Mouse (Mus musculus): ENCODE measurements around the gene Gde1. TPM values are rescaled to one million over a fixed set of nuclear protein-coding genes. Genes with fewer than 3 reads are reported as not detected.

Gde1 gene
- polyA plus RNA-seq, 1 experiment from 2014 or later, result 204 TPM

- WGBS, result 61% methylated on average over 9 of the region's 9 CpGs
- H3K4me1 ChIP-seq (replicated peaks; ENCODE audit: control insufficient read depth, insufficient read depth), result no peaks in the 10 kb centered on the region; the same call in none of the 2 replicates
- H3K36me3 ChIP-seq (ENCODE audit: control insufficient read depth, insufficient read depth, low read length), result no peaks in the 10 kb centered on the region
- ATAC-seq (ENCODE audit: low FRiP score, low TSS enrichment) (peak; percentile 34), DNase-seq (ENCODE audit: low spot score) (peak; percentile 47)
- TF ChIP-seq EP300 (optimal IDR thresholded peaks at IDR 0.05) (no peak), CTCF (IDR thresholded peaks at IDR 0.05; ENCODE audit: low read depth) (no peak)
- H3K9me3 ChIP-seq (ENCODE audit: control insufficient read depth, low read length), result no peaks in the 10 kb centered on the region
- H3K27me3 ChIP-seq (ENCODE audit: control insufficient read depth, insufficient read depth, low read length), result no peaks in the 10 kb centered on the region
- peak overlapping the region; percentile 80 for H3K4me2 ChIP-seq (replicated peaks; ENCODE audit: low read depth)
- H3K27ac ChIP-seq (replicated peaks), result peak overlapping the region; percentile 94
- H3K9ac ChIP-seq (ENCODE audit: low read length), result peak overlapping the region; percentile 87; the same call in 1 of the 2 replicates
- peak overlapping the region; percentile 75 for H3K4me3 ChIP-seq (ENCODE audit: low read depth, low read length)
Measured at GRCm38 (mm10) chr7:118704001-118704850, 1.4 kb downstream of the Gde1 start.

- WGBS, result 69% methylated on average over 15 of the region's 15 CpGs
- Histone ChIP-seq H3K36me3 (ENCODE audit: control insufficient read depth, insufficient read depth, low read length) (no peaks in the 10 kb centered on the region), H3K27ac (replicated peaks) (peak overlapping the region; percentile 61; the same call in 1 of the 2 replicates), H3K4me1 (replicated peaks; ENCODE audit: control insufficient read depth, insufficient read depth) (no peaks in the 10 kb centered on the region; the same call in none of the 2 replicates), H3K4me2 (replicated peaks; ENCODE audit: low read depth) (no peak overlapping the region), H3K4me3 (ENCODE audit: low read depth, low read length) (no peak overlapping the region), H3K27me3 (ENCODE audit: control insufficient read depth, insufficient read depth, low read length) (no peaks in the 10 kb centered on the region), H3K9ac (ENCODE audit: low read length) (no peak overlapping the region), H3K9me3 (ENCODE audit: control insufficient read depth, low read length) (no peaks in the 10 kb centered on the region)
- ATAC-seq (ENCODE audit: low FRiP score, low TSS enrichment) (peak; percentile 49), DNase-seq (ENCODE audit: low spot score) (peak; percentile 48)
- TF ChIP-seq CTCF (IDR thresholded peaks at IDR 0.05; ENCODE audit: low read depth) (no peak), EP300 (optimal IDR thresholded peaks at IDR 0.05) (no peak)
Measured at GRCm38 (mm10) chr7:118703144-118703561, 2.4 kb downstream of the Gde1 start.

DNA sequence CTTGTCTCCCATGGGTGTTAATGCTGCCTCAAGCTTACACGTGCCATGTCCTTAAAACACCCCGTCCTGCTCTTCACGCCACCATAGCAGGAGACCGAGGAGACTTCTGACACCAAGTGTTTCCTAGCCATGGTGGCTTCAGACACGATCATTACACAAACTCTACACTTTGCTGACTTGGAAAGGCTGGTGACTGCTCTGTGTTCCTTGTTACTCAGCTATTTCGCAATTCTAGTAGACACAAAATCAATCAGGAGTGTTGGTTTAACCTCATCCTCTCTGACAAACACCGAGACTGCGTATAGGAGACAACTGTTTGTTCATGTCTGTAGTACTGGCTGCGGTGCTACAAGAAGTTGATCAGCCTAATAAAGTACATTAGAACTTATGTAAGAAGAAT, 6.7 kb downstream of the Gde1 start:
- H3K4me3 ChIP-seq (ENCODE audit: low read depth, low read length), result no peak overlapping the region

GRCm38 (mm10) chr7:118697168-118697567, 8.4 kb downstream of the Gde1 start:
- Histone ChIP-seq H3K27ac (replicated peaks) (no peak overlapping the region), H3K4me1 (replicated peaks; ENCODE audit: control insufficient read depth, insufficient read depth) (no peaks in the 10 kb centered on the region), H3K27me3 (ENCODE audit: control insufficient read depth, insufficient read depth, low read length) (no peaks in the 10 kb centered on the region), H3K9me3 (ENCODE audit: control insufficient read depth, low read length) (no peaks in the 10 kb centered on the region), H3K4me3 (ENCODE audit: low read depth, low read length) (no peak overlapping the region), H3K36me3 (ENCODE audit: control insufficient read depth, insufficient read depth, low read length) (peaks cover 3% of the 10 kb centered on the region; the same call in 1 of the 2 replicates), H3K9ac (ENCODE audit: low read length) (no peak overlapping the region), H3K4me2 (replicated peaks; ENCODE audit: low read depth) (no peak overlapping the region)
- TF ChIP-seq CTCF (IDR thresholded peaks at IDR 0.05; ENCODE audit: low read depth) (no peak), EP300 (optimal IDR thresholded peaks at IDR 0.05) (no peak)
- DNase-seq (ENCODE audit: low spot score) (no peak), ATAC-seq (ENCODE audit: low FRiP score, low TSS enrichment) (peak; percentile 51; the same call in 1 of the 2 replicates)
- 52% methylated on average over 4 of the region's 4 CpGs for WGBS

More for the DNA sequence above, 6.7 kb downstream of the Gde1 start:
- DNase-seq (ENCODE audit: low spot score) (no peak), ATAC-seq (ENCODE audit: low FRiP score, low TSS enrichment) (peak; percentile 18; the same call in 1 of the 2 replicates)
- WGBS, result 65% methylated on average over 9 of the region's 9 CpGs
- Histone ChIP-seq H3K27me3 (ENCODE audit: control insufficient read depth, insufficient read depth, low read length) (no peaks in the 10 kb centered on the region), H3K9me3 (ENCODE audit: control insufficient read depth, low read length) (no peaks in the 10 kb centered on the region), H3K27ac (replicated peaks) (no peak overlapping the region), H3K9ac (ENCODE audit: low read length) (no peak overlapping the region), H3K36me3 (ENCODE audit: control insufficient read depth, insufficient read depth, low read length) (peaks cover 3% of the 10 kb centered on the region; the same call in 1 of the 2 replicates), H3K4me1 (replicated peaks; ENCODE audit: control insufficient read depth, insufficient read depth) (no peaks in the 10 kb centered on the region), H3K4me2 (replicated peaks; ENCODE audit: low read depth) (no peak overlapping the region)
- TF ChIP-seq EP300 (optimal IDR thresholded peaks at IDR 0.05) (no peak), CTCF (IDR thresholded peaks at IDR 0.05; ENCODE audit: low read depth) (no peak)

DNA sequence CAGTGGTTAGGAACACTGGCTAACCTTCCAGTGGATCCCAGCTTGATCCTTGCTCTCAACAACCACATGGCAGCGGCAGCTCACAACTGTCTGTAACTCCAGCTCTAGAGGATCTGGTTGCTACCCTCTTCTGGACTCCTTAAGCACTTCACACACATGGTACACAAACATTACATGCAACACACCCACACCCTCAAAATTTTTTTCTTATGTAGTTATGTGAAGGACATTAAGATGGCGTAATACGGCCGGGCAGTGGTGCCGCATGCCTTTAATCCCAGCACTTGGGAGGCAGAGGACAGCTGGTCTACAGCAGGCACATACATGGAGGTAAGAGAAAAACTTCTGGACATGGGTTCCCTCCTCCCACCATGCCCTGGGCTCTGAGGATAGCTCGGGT, 9.4 kb downstream of the Gde1 start:
- no peak overlapping the region for H3K4me2 ChIP-seq (replicated peaks; ENCODE audit: low read depth)
- H3K36me3 ChIP-seq (ENCODE audit: control insufficient read depth, insufficient read depth, low read length), result peaks cover 3% of the 10 kb centered on the region; the same call in 1 of the 2 replicates
- DNase-seq (ENCODE audit: low spot score) (no peak), ATAC-seq (ENCODE audit: low FRiP score, low TSS enrichment) (no peak)
- no peak for TF ChIP-seq CTCF (IDR thresholded peaks at IDR 0.05; ENCODE audit: low read depth)
- TF ChIP-seq EP300 (optimal IDR thresholded peaks at IDR 0.05), result no peak
- H3K27me3 ChIP-seq (ENCODE audit: control insufficient read depth, insufficient read depth, low read length), result no peaks in the 10 kb centered on the region
- H3K4me3 ChIP-seq (ENCODE audit: low read depth, low read length), result no peak overlapping the region
- no peak overlapping the region for H3K27ac ChIP-seq (replicated peaks)
- H3K9ac ChIP-seq (ENCODE audit: low read length), result no peak overlapping the region
- WGBS, result 90% methylated on average over 6 of the region's 6 CpGs
- H3K9me3 ChIP-seq (ENCODE audit: control insufficient read depth, low read length), result no peaks in the 10 kb centered on the region
- H3K4me1 ChIP-seq (replicated peaks; ENCODE audit: control insufficient read depth, insufficient read depth), result no peaks in the 10 kb centered on the region

DNA sequence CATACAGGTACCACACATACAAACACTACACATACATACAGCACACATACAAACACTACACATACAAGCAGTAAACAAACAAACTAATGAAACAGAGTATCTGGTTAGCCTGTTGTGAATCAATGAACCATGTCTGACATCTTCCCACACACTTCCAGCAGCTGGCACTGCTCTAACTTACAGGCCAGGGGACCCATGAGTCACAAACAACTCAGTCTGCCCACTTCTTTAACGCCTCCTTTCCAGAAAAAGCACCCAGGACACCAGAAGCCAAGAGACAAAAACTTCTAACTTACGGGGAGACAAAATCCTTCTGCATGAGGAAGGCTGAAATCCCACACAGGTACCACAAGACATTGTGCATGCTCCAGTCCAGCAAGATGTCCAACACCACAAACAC, 14.3 kb downstream of the Gde1 start:
- WGBS, result 86% methylated on average over 2 of the region's 2 CpGs
- Histone ChIP-seq H3K4me3 (ENCODE audit: low read depth, low read length) (no peak overlapping the region), H3K4me2 (replicated peaks; ENCODE audit: low read depth) (no peak overlapping the region), H3K4me1 (replicated peaks; ENCODE audit: control insufficient read depth, insufficient read depth) (no peaks in the 10 kb centered on the region), H3K36me3 (ENCODE audit: control insufficient read depth, insufficient read depth, low read length) (peaks cover 16% of the 10 kb centered on the region), H3K9ac (ENCODE audit: low read length) (no peak overlapping the region), H3K27ac (replicated peaks) (no peak overlapping the region), H3K9me3 (ENCODE audit: control insufficient read depth, low read length) (no peaks in the 10 kb centered on the region), H3K27me3 (ENCODE audit: control insufficient read depth, insufficient read depth, low read length) (no peaks in the 10 kb centered on the region)
- no peak for ATAC-seq (ENCODE audit: low FRiP score, low TSS enrichment)
- no peak for DNase-seq (ENCODE audit: low spot score)
- TF ChIP-seq EP300 (optimal IDR thresholded peaks at IDR 0.05) (no peak), CTCF (IDR thresholded peaks at IDR 0.05; ENCODE audit: low read depth) (no peak)
